Mouse (Mus musculus) right cerebral cortex, postnatal 10 days (tissue): ENCODE results near the gene Gars.

Source experiments
- DNase-seq, 2 experiments: peaks; one replicate each; pipeline ENCODE4 v3.0.0; 2021; ENCODE audit warnings: low spot score in 2 of 2

Gene Gars

DNA sequence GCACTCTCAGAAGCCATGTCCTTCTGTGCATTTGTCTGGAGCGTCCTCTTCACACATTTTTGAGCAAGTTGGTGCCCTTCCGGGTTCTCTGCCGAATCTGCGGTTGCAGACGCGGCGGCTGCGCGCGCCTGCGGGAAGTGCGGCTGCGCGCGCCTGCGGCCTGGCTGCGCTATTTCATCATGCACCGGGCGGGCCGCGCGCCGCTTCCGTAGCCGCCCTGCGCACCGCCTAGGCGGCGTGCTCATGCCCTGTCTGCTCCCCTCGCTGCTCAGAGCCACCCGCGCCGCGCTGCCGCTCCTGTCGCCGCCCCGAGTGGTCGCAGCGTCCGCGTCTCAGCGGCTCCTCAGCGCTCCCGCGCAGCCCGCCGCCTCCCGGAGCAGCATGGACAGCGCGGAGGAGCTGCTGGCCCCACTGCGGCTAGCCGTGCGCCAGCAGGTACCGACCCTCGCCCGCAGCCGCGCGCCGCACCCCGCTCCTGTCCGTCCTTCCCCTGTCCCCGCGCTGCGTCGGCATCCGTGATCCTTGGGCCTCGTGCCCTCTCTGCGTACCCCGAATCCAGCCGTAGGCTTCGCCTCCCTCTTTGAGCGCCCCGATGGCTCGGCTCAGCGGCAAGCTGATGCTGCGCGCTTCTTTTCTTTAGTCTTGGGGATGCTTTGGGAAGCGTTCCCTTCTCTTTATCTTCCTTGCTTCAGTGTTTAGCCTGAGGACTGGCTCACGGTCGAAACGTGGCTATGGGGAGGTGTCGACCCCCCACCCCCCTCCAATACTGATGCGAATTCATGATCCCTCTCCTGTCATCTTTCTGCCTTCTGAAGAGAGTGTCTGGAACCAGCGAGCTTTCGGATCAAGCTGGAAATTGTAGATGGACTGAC lies at the start of gene Gars:
Gars (plus strand) TSS at position 209 of the 872 bp plus-strand sequence.
- peak; percentile 91 to 92 for DNase-seq

DNA sequence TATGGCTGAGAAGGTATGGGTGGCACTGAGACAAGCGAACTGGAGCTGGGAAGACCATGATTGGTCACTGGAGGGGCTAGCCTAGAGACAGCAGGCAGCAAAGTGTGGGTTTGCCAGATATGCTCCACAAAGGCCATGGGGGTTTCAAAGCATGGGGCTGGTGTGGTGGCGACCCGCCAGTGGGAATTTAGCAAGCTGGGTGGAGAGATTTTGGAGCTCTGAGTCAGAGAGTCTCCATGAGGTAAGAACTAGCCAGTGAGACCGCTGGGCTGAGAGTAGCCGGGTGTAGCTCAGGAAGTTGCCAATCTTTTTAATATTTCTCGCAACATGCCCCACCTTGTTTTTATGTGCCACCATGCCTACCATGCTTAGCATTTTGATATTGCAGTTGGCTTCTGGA lies 49.7 kb upstream of the Gars start:
- DNase-seq: no peak

GRCm38 (mm10) chr6:54991189-54991588 lies 46.6 kb upstream of the Gars start:
- no peak for DNase-seq

- no peak for DNase-seq
These were observed 45.7 kb upstream of the Gars start for GRCm38 (mm10) chr6:54992141-54992540.

- peak; percentile 98 to 99 for DNase-seq
These were observed 45.0 kb upstream of the Gars start, which contains the start of gene Ggct for GRCm38 (mm10) chr6:54992734-54993260. Ggct (minus strand) TSS chr6:54992950.

- no peak for DNase-seq
These were observed 41.4 kb upstream of the Gars start for GRCm38 (mm10) chr6:54996361-54996760.

DNA sequence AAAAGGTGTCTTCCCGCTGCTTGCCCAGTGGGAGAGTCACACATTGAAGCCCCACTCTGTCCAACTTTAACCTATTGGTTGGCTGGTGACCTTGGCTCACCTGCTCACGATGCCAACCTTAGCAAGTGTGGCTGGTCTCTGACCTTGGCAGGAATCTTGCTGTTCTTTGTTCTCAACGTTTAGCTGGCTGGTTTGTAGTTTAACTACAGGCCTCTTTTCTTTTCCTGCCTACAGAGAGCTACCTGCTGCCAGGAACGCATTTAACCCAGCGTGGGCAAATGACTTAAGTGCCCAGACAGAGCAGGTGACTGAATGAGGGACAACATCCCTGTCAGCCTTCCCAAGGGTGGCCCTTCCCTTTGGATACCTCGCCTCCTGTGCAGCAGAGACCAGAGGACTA lies 40.1 kb upstream of the Gars start:
- no peak for DNase-seq

- no peak for DNase-seq
These were observed 36.5 kb upstream of the Gars start for GRCm38 (mm10) chr6:55001320-55001719.

DNA sequence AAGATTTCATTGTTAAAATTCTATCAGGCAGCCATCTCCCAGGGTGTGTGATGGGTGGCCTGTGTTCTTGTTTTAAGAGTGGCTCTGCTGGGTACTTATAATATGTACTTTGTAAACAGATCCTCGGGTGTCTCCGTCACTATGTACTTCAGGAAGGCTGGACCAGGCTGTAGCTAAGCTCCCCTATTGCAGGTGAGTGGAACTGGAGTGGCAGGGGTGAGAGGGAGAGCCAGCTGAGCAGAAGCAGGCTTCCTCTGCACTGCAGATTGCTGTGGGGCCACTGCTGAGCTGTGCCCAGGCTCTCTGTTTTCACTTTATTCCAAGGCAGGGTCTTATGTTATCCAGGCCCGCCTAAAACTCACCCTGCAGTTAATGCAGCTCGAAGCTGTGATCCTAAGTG lies 35.4 kb upstream of the Gars start:
- no peak for DNase-seq

DNA sequence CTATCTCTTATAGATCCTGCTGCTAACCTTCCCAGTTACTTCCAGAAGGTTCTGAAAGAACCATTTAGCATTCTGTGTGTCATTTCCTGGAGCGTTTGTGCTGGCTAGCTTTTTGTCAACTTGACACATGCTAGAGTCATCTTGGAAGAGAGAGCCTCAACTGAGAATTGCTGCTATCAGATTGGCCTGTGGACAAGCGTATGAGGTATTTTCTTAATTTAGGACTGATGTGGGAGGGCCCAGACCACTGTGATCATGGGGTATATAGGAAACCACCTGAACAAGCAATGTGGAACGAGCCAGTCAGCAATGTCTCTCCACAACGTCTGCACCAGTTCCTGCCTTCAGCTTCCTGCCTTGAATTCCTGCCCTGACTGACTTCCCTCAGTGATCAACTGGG lies 34.2 kb upstream of the Gars start:
- no peak for DNase-seq

- DNase-seq: no peak
These were observed 29.4 kb upstream of the Gars start for GRCm38 (mm10) chr6:55008401-55008800.

DNA sequence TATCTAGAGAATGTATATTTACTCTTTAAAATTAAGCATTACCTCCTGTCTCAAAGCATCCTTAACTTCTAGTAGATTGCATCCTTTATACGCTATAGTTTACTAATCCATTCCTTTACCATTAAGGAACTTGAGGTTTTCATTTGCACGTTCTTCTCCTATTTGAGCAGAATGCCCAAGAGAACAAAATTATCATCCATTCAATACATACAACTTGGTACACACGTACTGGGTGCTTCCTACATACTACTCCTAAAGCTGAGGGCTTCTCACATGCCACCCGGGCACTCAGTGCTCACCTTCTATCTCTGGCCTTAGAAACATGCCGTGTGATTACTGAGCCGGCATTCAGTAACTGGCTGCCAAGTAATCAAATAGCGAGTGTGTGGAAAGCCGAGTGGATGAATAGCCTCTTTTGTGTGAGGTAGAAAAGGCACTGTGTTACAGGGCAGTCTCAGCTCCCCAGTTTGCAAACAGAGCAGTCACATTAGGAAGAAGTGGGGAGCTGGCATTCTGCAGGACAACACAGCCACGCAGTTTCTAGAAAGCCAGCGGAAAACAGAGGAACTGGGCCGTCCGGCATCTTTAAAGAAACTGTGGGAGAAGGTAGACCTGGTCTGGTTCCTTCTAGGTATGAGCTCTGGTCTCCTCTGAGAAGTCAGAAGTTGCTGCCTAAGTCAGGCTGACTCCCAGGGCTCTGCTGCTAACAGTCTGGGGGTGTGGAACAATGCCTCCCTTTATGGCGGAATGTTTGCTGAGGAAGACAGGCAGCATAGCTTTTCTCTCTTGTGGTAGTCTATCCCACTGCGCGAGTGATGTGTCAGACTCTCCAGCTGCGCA lies 28.2 kb upstream of the Gars start:
- DNase-seq: peak; percentile 25 to 42

DNA sequence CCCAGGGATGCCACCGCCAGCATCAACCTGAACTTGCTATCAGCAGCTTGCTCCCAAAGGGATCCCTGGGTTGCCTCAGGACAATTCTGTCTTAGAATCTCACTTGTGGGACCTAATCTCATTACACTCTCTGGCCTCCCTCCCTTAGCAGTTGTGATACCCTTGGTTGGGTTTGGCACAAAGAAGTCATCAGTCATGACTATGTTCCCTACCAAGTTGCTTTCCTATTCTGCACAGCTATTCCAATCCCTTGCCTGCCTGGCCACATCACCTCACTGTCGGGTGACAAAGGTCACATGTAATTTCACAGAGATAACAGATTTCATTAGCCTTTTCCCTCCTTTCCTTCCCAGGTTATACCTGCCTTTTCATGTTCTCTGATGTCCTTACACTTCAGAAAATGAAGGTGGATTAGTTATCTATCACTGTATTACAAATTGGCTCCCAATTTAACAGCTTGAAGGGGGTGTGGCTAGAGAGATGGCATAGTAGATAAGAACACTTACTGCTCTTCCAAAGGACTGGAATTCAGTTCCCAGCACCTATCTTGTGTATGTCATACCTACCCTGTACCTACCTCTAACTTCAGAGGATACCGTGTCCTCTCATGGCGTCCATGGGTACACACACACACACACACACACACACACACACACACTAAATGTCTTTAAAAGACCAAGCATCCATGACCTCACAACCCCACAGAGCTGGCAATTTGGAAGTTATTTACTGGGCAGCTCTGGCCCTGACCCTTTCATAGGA lies 27.3 kb upstream of the Gars start:
- no peak for DNase-seq

- DNase-seq: no peak
These were observed 25.3 kb upstream of the Gars start for GRCm38 (mm10) chr6:55012516-55012915.

DNA sequence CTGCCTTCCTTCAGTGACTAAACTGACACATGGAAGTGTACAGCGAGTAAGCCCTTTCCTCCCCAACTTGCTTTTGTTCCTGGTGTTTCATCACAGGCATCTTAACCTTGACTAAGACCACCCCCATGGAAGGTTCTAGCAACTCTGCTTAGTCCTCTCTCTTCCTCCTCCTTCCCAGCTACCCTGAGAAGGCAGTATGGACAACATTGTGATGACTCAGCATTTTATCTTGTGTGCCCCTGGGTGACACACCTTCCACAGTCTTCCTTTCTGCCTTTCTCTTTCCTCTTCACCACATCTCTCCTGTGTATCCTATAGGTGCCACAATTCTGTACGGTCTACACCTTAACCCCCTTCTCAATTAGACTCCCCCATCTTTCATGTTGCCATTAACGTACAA lies 23.6 kb upstream of the Gars start:
- DNase-seq: no peak

DNA sequence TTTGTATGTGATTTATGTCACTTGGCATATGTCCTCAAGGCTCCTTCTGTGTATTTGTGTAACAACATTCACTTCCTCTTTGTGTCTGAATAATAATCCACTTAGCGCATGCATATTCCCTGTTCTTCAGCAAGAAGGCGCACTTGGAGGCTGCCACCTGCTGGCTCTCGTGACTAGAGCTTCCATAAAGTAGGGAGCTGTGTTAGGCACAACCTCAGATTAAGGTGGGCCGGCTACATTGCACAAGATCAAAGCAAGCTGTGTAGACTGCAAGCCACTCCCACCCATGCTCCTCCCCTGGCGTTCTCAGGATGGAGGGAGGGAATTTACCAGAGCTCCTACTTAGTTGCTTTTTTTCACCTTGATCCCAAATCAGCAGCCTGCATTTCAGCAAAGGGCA lies 21.6 kb upstream of the Gars start:
- peak; percentile 67 to 71 for DNase-seq

DNA sequence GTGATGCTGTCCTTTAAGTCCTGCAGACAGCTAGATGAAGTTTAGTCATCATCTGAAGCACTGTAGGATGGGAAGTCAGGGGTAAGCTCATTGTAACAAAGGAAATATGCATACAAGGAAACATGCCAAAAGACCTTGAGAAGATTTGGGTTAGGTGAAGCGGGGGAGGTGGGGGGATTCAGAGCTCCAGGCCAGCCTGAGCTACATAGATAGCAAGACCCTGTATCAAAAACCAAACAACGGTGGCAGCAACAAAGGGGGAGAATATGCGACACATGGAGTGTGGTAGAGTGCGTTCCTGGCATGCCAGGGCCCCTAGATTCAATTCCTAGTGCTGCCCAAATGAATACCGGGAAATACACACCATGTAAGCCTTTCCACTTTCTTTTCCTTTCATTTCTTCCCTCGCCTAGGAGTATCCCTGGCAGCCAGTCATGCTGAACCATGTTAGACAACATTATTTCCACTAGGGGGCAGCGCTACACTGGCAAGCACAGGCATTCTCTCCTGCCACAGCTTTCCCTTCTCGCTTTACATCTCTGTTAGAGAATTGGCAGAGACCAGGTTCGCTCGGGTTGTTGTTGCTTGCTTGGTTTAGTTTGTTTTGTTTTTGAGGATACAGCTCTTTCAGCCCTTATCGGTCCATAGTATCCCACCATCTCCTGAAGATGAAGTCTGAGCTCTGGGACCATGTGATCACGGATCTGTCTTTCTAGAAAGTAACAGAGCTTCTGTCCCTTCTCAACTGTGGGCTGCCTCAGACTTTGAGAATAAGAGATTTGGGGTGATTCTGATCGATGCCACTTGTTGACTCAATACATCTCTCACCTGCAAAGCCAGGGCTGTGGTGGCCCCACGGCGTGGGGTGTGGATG lies 20.9 kb upstream of the Gars start:
- DNase-seq: peak; percentile 75 to 78

GRCm38 (mm10) chr6:55018417-55018816 lies 19.4 kb upstream of the Gars start:
- DNase-seq: no peak

DNA sequence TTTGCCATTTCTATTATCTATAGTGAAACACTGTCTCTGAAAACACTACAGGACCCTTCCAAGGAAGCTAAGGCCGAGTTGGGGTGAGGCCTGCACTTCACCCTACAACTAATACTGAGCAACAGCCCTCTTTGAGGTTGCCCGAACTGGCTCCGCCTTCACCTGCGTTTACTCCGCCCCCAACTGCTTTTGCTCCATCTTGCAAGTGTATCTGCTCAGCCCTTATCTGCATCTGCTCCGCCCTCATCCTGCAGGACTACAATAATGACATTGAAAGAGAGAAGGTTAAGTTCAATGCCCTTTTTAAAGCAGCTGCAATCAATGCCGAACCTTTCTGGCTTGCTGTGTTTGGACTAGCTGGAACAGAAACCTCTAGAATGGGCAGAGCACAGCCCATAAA lies 16.0 kb upstream of the Gars start:
- no peak for DNase-seq

- no peak for DNase-seq
These were observed 10.2 kb upstream of the Gars start for GRCm38 (mm10) chr6:55027642-55028041.

GRCm38 (mm10) chr6:55036731-55037130 lies 1.1 kb upstream of the Gars start:
- no peak for DNase-seq
